Mouse (Mus musculus) heart, adult 2 months (tissue): Measurements from ENCODE around the gene Slc16a1.
"Not testable (repeated sequence)": the region's sequence is repeated elsewhere in the genome, so short reads cannot be mapped to it uniquely, and the experiment has no call there.

ENCODE experiments used
- CTCF ChIP-seq: fragments of 200-600 bp; IDR thresholded peaks from 2 replicates; pipeline ENCODE4 v1.8.1; 2022; ENCODE audit warnings: antibody characterized with exemption, mild to moderate bottlenecking, moderate library complexity
- EP300 ChIP-seq: fragments of 200-500 bp; IDR thresholded peaks from 2 replicates; pipeline ENCODE4 v1.6.1; 2011; ENCODE audit warnings: low read depth, low read length, control low read depth; ENCODE audit not compliant: insufficient read depth
- POLR2A ChIP-seq: fragments of 200-500 bp; IDR thresholded peaks from 2 replicates; pipeline ENCODE4 v1.6.1; 2011; ENCODE audit warnings: mild to moderate bottlenecking, low read depth, low read length, control low read depth; ENCODE audit not compliant: insufficient read depth

GRCm38 (mm10) chr3:104706951-104707771 is 68.7 kb downstream of the Slc16a1 start:
- TF ChIP-seq CTCF, POLR2A, EP300: not testable (repeated sequence)
